Mouse (Mus musculus) spleen, adult 12 weeks (tissue): ENCODE results near the gene Tjp2.
"Not testable (repeated sequence)": the region's sequence is repeated elsewhere in the genome, so short reads cannot be mapped to it uniquely, and the experiment has no call there.

ENCODE experiments used
- DNase-seq: peaks from one replicate; pipeline ENCODE4 v3.0.0; 2022; ENCODE audit warnings: low spot score

Tjp2 gene

GRCm38 (mm10) chr19:24220795-24221445 is 3.9 kb downstream of the Tjp2 start:
- DNase-seq, result no peak

GRCm38 (mm10) chr19:24219011-24219410 is 5.8 kb downstream of the Tjp2 start:
- no peak for DNase-seq

- DNase-seq, result no peak
Measured at GRCm38 (mm10) chr19:24218291-24218690, 6.5 kb downstream of the Tjp2 start.

GRCm38 (mm10) chr19:24217851-24218250 is 7.0 kb downstream of the Tjp2 start:
- DNase-seq, result no peak

GRCm38 (mm10) chr19:24216771-24217170 is 8.1 kb downstream of the Tjp2 start:
- no peak for DNase-seq

GRCm38 (mm10) chr19:24214939-24215338 is 9.9 kb downstream of the Tjp2 start:
- no peak for DNase-seq

- DNase-seq, result no peak
Measured at GRCm38 (mm10) chr19:24213299-24213698, 11.5 kb downstream of the Tjp2 start.

- no peak for DNase-seq
Measured at GRCm38 (mm10) chr19:24212552-24213249, 12.1 kb downstream of the Tjp2 start.

GRCm38 (mm10) chr19:24211168-24211567 is 13.7 kb downstream of the Tjp2 start:
- no peak for DNase-seq

GRCm38 (mm10) chr19:24209516-24209915 is 15.3 kb downstream of the Tjp2 start:
- DNase-seq, result no peak

GRCm38 (mm10) chr19:24207967-24208366 is 16.9 kb downstream of the Tjp2 start:
- DNase-seq, result no peak

- no peak for DNase-seq
Measured at GRCm38 (mm10) chr19:24205001-24205400, 19.8 kb downstream of the Tjp2 start.

GRCm38 (mm10) chr19:24201848-24202247 is 23.0 kb downstream of the Tjp2 start:
- DNase-seq, result no peak

- no peak for DNase-seq
Measured at GRCm38 (mm10) chr19:24200566-24200965, 24.3 kb downstream of the Tjp2 start.

GRCm38 (mm10) chr19:24198676-24199303 is 26.0 kb downstream of the Tjp2 start:
- DNase-seq, result no peak

- no peak for DNase-seq
Measured at GRCm38 (mm10) chr19:24197338-24197737, 27.5 kb downstream of the Tjp2 start.

- DNase-seq, result no peak
Measured at GRCm38 (mm10) chr19:24195224-24195623, 29.6 kb downstream of the Tjp2 start.

GRCm38 (mm10) chr19:24194216-24194615 is 30.6 kb downstream of the Tjp2 start:
- DNase-seq, result no peak

GRCm38 (mm10) chr19:24192946-24193345 is 31.9 kb downstream of the Tjp2 start:
- no peak for DNase-seq

- no peak for DNase-seq
Measured at GRCm38 (mm10) chr19:24187791-24188190, 37.0 kb downstream of the Tjp2 start.

- not testable (repeated sequence) for DNase-seq
Measured at GRCm38 (mm10) chr19:24187358-24187757, 37.5 kb downstream of the Tjp2 start.

GRCm38 (mm10) chr19:24183680-24184235 is 41.1 kb downstream of the Tjp2 start:
- DNase-seq, result no peak

- DNase-seq, result no peak
Measured at GRCm38 (mm10) chr19:24180415-24180814, 44.4 kb downstream of the Tjp2 start.
